Comparison of ENCODE assay signal across 27 mouse cellular contexts in the genomic region with DNA sequence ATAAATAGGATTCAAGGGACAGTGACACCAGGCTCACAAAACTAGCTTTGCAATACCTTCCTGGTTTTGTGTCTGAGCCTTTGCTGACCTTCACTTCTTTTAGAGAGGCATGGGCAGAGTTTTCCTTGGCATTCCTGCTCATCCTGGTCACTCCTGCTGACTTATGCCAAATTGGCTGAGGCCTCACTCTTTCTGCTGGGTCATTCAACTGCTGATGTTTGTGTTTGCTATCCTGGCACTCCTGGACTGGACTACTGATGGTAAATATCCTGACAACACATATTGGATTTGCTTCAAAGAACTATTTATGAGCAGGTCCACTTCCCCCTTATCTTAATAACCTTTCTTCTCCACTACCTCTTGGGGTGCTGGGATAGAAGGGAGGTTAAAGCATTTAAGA.
"Had no signal": no experiment of that assay in that cellular context is flagged by ENCODE, and none has a peak within 500 bp of the region (broad histone marks: within the 10 kb centered on the region; RNA-seq: fewer than 3 reads in every experiment).

No protein-coding gene starts in this region.

- DNase-seq: cerebellum, adult 9-10 months; cerebellum, adult 9-11 months; cerebellum, postnatal 10 days; cerebellum, postnatal 14 days; cerebellum, postnatal 25 days; cerebellum, postnatal 36 days; embryo, embryonic 11 days; forebrain, postnatal 0 days; gastrocnemius, adult 2 months; gastrocnemius, postnatal 10 days; gastrocnemius, postnatal 14 days; gastrocnemius, postnatal 25 days; gastrocnemius, postnatal 36 days; heart, adult 11 months; heart, adult 18-20 months; heart, adult 2 months had no signal

- H3K9me3 ChIP-seq: embryonic facial prominence, embryonic 10.5 days; embryonic facial prominence, embryonic 12.5 days; embryonic facial prominence, embryonic 13.5 days; embryonic facial prominence, embryonic 15.5 days; forebrain, embryonic 10.5 days; forebrain, embryonic 12.5 days; forebrain, embryonic 13.5 days; forebrain, embryonic 15.5 days had no signal

- ATAC-seq: forebrain, embryonic 13.5 days; forebrain, embryonic 14.5 days; forebrain, embryonic 15.5 days; forebrain, embryonic 16.5 days; forebrain, postnatal 0 days had no signal

- H3K27me3 ChIP-seq: embryonic facial prominence, embryonic 12.5 days; embryonic facial prominence, embryonic 13.5 days; embryonic facial prominence, embryonic 15.5 days; forebrain, embryonic 12.5 days; forebrain, embryonic 13.5 days; forebrain, embryonic 15.5 days had no signal

- H3K9ac ChIP-seq: embryonic facial prominence, embryonic 12.5 days; embryonic facial prominence, embryonic 13.5 days; embryonic facial prominence, embryonic 15.5 days; forebrain, embryonic 12.5 days; forebrain, embryonic 13.5 days; forebrain, embryonic 15.5 days; forebrain, postnatal 0 days had no signal

- H3K27ac ChIP-seq: embryonic facial prominence, embryonic 10.5 days; embryonic facial prominence, embryonic 12.5 days; embryonic facial prominence, embryonic 13.5 days; embryonic facial prominence, embryonic 15.5 days; forebrain, embryonic 10.5 days; forebrain, embryonic 12.5 days; forebrain, embryonic 13.5 days; forebrain, embryonic 15.5 days; gastrocnemius, adult 2 months; heart, adult 2 months had no signal

- H3K36me3 ChIP-seq: embryonic facial prominence, embryonic 10.5 days; embryonic facial prominence, embryonic 12.5 days; embryonic facial prominence, embryonic 13.5 days; embryonic facial prominence, embryonic 15.5 days; forebrain, embryonic 10.5 days; forebrain, embryonic 12.5 days; forebrain, embryonic 15.5 days had no signal

- H3K4me2 ChIP-seq: embryonic facial prominence, embryonic 12.5 days; embryonic facial prominence, embryonic 13.5 days; embryonic facial prominence, embryonic 15.5 days; forebrain, embryonic 12.5 days; forebrain, embryonic 13.5 days; forebrain, embryonic 15.5 days had no signal

- H3K4me1 ChIP-seq: embryonic facial prominence, embryonic 10.5 days; embryonic facial prominence, embryonic 12.5 days; embryonic facial prominence, embryonic 13.5 days; embryonic facial prominence, embryonic 15.5 days; forebrain, embryonic 10.5 days; forebrain, embryonic 12.5 days; forebrain, embryonic 13.5 days; forebrain, embryonic 15.5 days had no signal

- H3K4me3 ChIP-seq: embryonic facial prominence, embryonic 10.5 days; embryonic facial prominence, embryonic 12.5 days; embryonic facial prominence, embryonic 13.5 days; embryonic facial prominence, embryonic 15.5 days; erythroblast, embryonic 14.5 days; forebrain, embryonic 10.5 days; forebrain, embryonic 12.5 days; forebrain, embryonic 13.5 days; forebrain, embryonic 15.5 days; gastrocnemius, adult 2 months; heart, adult 2 months had no signal
